ENCODE assay signal across 8 mouse cellular contexts in genomic region chr6:101377935-101378609, GRCm38 (mm10). TPM values are rescaled to one million over a fixed set of nuclear protein-coding genes. Genes with fewer than 3 reads are reported as not detected.
DNase-seq lines count a peak whose midpoint lies in the region; ATAC-seq lines count a peak whose summit lies in the region.

No protein-coding gene starts in this region.

- peak overlapping the region; percentile 77 for H3K4me3 ChIP-seq in intestine, embryonic 15.5 days (replicated peaks)
- peak overlapping the region; percentile 75 for H3K4me3 ChIP-seq in limb, embryonic 13.5 days
- H3K4me3 ChIP-seq in midbrain, embryonic 15.5 days: peak overlapping the region; percentile 47

- H3K4me1 ChIP-seq in intestine, embryonic 15.5 days (replicated peaks): peaks cover 23% of the 10 kb centered on the region
- H3K4me1 ChIP-seq in limb, embryonic 13.5 days: peaks cover 45% of the 10 kb centered on the region
- peaks cover 28% of the 10 kb centered on the region for H3K4me1 ChIP-seq in midbrain, embryonic 15.5 days

- H3K9me3 ChIP-seq in intestine, embryonic 15.5 days: no peaks in the 10 kb centered on the region
- H3K9me3 ChIP-seq in limb, embryonic 13.5 days: no peaks in the 10 kb centered on the region
- H3K9me3 ChIP-seq in midbrain, embryonic 15.5 days: no peaks in the 10 kb centered on the region

- WGBS in intestine, embryonic 15.5 days: under 1% methylated on average over 21 of the region's 29 CpGs
- 0% methylated on average over 29 of the region's 29 CpGs for WGBS in limb, embryonic 13.5 days
- under 1% methylated on average over 21 of the region's 29 CpGs for WGBS in midbrain, embryonic 15.5 days

- peak overlapping the region; percentile 92 for H3K4me2 ChIP-seq in intestine, embryonic 15.5 days (replicated peaks)
- H3K4me2 ChIP-seq in limb, embryonic 13.5 days (replicated peaks): peak overlapping the region; percentile 84
- peak overlapping the region; percentile 96 for H3K4me2 ChIP-seq in midbrain, embryonic 15.5 days

- peak overlapping the region; percentile 95 for H3K27ac ChIP-seq in intestine, embryonic 15.5 days
- peak overlapping the region; percentile 96 for H3K27ac ChIP-seq in limb, embryonic 13.5 days
- peak overlapping the region; percentile 40; the same call in 1 of the 2 replicates for H3K27ac ChIP-seq in midbrain, embryonic 15.5 days

- peak; percentile 88 for ATAC-seq in intestine, embryonic 15.5 days
- peak; percentile 90 for ATAC-seq in limb, embryonic 13.5 days (ENCODE audit: low FRiP score, low read depth)
- ATAC-seq in midbrain, embryonic 15.5 days (replicated peaks): peak; percentile 88

- no peaks in the 10 kb centered on the region for H3K36me3 ChIP-seq in intestine, embryonic 15.5 days
- peaks cover 3% of the 10 kb centered on the region; the same call in 1 of the 2 replicates for H3K36me3 ChIP-seq in limb, embryonic 13.5 days
- no peaks in the 10 kb centered on the region for H3K36me3 ChIP-seq in midbrain, embryonic 15.5 days (replicated peaks)

- peak overlapping the region; percentile 68 for H3K9ac ChIP-seq in intestine, embryonic 15.5 days
- peak overlapping the region; percentile 89 for H3K9ac ChIP-seq in limb, embryonic 13.5 days
- H3K9ac ChIP-seq in midbrain, embryonic 15.5 days: peak overlapping the region; percentile 33; the same call in 1 of the 2 replicates

- peak; percentile 79 for DNase-seq in R1 (ENCODE audit: low read depth, low spot score)
- DNase-seq in embryo, embryonic 11 days: peak; percentile 95
- DNase-seq in gastrocnemius, postnatal 4 days (ENCODE audit: low spot score in 2 of 2): peak; percentile 50 to 82
- peak; percentile 25 for DNase-seq in urinary bladder, postnatal 10 days (ENCODE audit: low spot score)
- no peak for DNase-seq in natural killer cell, adult 2 months (ENCODE audit: low spot score in 2 of 2)

- no peaks in the 10 kb centered on the region for H3K27me3 ChIP-seq in intestine, embryonic 15.5 days (replicated peaks)
- H3K27me3 ChIP-seq in limb, embryonic 13.5 days: 0 out of 2 replicates have a peak, but pooled peaks cover 3% of the 10 kb centered on the region
- peaks cover 31% of the 10 kb centered on the region for H3K27me3 ChIP-seq in midbrain, embryonic 15.5 days (replicated peaks)

RNA-seq across cellular contexts. Expression of gene Pdzrn3, which starts 0.4 kb away (rescaled TPM):
- 10 to 100 TPM; 45.4 to 48.8 TPM for total RNA-seq in gastrocnemius, postnatal 4 days (2021)
- polyA plus RNA-seq in intestine, embryonic 15.5 days (2015; fragmentation: Nextera tagmentation; extraction: Ambion mirVana): 10.3 and 10.4 TPM in 2 replicates
- polyA plus RNA-seq in limb, embryonic 13.5 days (2015; fragmentation: Nextera tagmentation; extraction: Ambion mirVana): 12.8 and 12.9 TPM in 2 replicates
- polyA plus RNA-seq in midbrain, embryonic 15.5 days (2015; fragmentation: Nextera tagmentation; extraction: Ambion mirVana): 20.2 and 22.4 TPM in 2 replicates

Comparison
In these comparisons a context has a peak if more than half of its experiments do, and no peak if none do; other contexts are left out.
1. DNase-seq: peak in R1 (single experiment), embryo, embryonic 11 days (single experiment), gastrocnemius, postnatal 4 days (2 of 2) and urinary bladder, postnatal 10 days (single experiment); none in natural killer cell, adult 2 months (0 of 2).
2. H3K27ac ChIP-seq: peak in every context shown above with its lines; median percentile 96 in limb, embryonic 13.5 days; 95 in intestine, embryonic 15.5 days; 40 in midbrain, embryonic 15.5 days.
3. H3K9ac ChIP-seq: peak in every context shown above with its lines; median percentile 89 in limb, embryonic 13.5 days; 68 in intestine, embryonic 15.5 days; 33 in midbrain, embryonic 15.5 days.
4. Peak in every context shown above with its lines, with median percentiles within 50 percentile points of each other: ATAC-seq, H3K4me2 ChIP-seq and H3K4me3 ChIP-seq.